14 mouse cellular contexts compared by ENCODE assay signal in the genomic region with DNA sequence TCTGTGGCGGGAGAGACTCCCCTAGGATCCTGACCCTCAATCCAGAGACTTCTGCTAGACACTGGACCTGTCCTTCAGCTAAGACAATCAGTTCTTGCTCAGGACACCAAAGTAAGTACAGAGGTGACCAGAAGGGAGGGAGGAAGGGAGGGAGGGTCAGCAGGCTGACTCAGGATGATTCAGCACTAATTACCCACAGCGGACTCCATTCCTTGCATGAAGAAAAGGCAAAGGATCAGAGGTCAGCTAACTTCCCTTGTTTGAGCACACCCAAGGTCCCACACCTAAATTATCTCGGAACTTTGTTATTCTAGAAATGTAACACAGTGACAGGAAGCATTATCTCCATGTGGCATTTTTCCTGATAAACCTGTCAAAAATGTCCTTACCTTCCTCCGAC. TPM values are rescaled to one million over a fixed set of nuclear protein-coding genes. Genes with fewer than 3 reads are reported as not detected.
DNase-seq lines count a peak whose midpoint lies in the region; ATAC-seq and TF ChIP-seq lines count a peak whose summit lies in the region.
"Had no signal": no experiment of that assay in that cellular context is flagged by ENCODE, and none has a peak within 500 bp of the region (broad histone marks: within the 10 kb centered on the region; RNA-seq: fewer than 3 reads in every experiment).

No protein-coding gene starts in this region.

- TF ChIP-seq CTCF in liver, postnatal 0 days (IDR thresholded peaks at IDR 0.05; ENCODE audit: low read depth), result no peak

- H3K4me3 ChIP-seq in liver, postnatal 0 days (ENCODE audit: low read depth, low read length), result no peak overlapping the region
- no peak overlapping the region for H3K4me3 ChIP-seq in intestine, embryonic 16.5 days (ENCODE audit: low read length)
- no peak overlapping the region for H3K4me3 ChIP-seq in stomach, embryonic 16.5 days (replicated peaks; ENCODE audit: low read length)

- H3K27ac ChIP-seq in liver, postnatal 0 days (ENCODE audit: low read depth), result no peak overlapping the region
- H3K27ac ChIP-seq in intestine, embryonic 16.5 days (ENCODE audit: low read length), result no peak overlapping the region
- no peak overlapping the region for H3K27ac ChIP-seq in stomach, embryonic 16.5 days (ENCODE audit: low read length)

- DNase-seq in liver (peak; percentile 51), R1 (ENCODE audit: low read depth, low spot score) (peak; percentile 82)
- no peak for DNase-seq in liver, postnatal 0 days
- no peak for DNase-seq in gastrocnemius, postnatal 25 days
- no peak for DNase-seq in urinary bladder, postnatal 10 days (ENCODE audit: low spot score)
- no peak for DNase-seq in layer of hippocampus, postnatal 25 days (ENCODE audit: extremely low spot score in 1 of 2, low spot score in 1 of 2)
- DNase-seq: cerebellum, postnatal 10 days; thymus, postnatal 25 days had no signal

- ATAC-seq in liver, postnatal 0 days, result no peak
- ATAC-seq in intestine, embryonic 16.5 days, result peak; percentile 60
- ATAC-seq in stomach, embryonic 16.5 days (ENCODE audit: insufficient read depth, low FRiP score), result 0 out of 2 replicates have a peak, but pooled peaks have one; percentile 25
- ATAC-seq: forebrain, embryonic 14.5 days; hindbrain, embryonic 16.5 days had no signal

- no peak overlapping the region for H3K4me2 ChIP-seq in liver, postnatal 0 days (ENCODE audit: low read depth, low read length)
- H3K4me2 ChIP-seq in intestine, embryonic 16.5 days (ENCODE audit: low read depth, low read length), result no peak overlapping the region
- no peak overlapping the region for H3K4me2 ChIP-seq in stomach, embryonic 16.5 days (ENCODE audit: low read depth, low read length)

- TF ChIP-seq EP300 in liver, postnatal 0 days (IDR thresholded peaks at IDR 0.05; ENCODE audit: low read depth), result no peak

- WGBS in liver, postnatal 0 days (ENCODE audit: insufficient replicate concordance), result 55% methylated on average over 4 of the region's 4 CpGs
- 70% methylated on average over 4 of the region's 4 CpGs for WGBS in intestine, embryonic 16.5 days
- 49% methylated on average over 4 of the region's 4 CpGs for WGBS in stomach, embryonic 16.5 days

- no peaks in the 10 kb centered on the region for H3K9me3 ChIP-seq in liver, postnatal 0 days (ENCODE audit: low read length)
- H3K9me3 ChIP-seq in intestine, embryonic 16.5 days (ENCODE audit: control insufficient read depth, low read length), result no peaks in the 10 kb centered on the region
- H3K9me3 ChIP-seq in stomach, embryonic 16.5 days (replicated peaks; ENCODE audit: control insufficient read depth, low read length), result no peaks in the 10 kb centered on the region

- H3K9ac ChIP-seq in liver, postnatal 0 days (replicated peaks), result no peak overlapping the region
- H3K9ac ChIP-seq in intestine, embryonic 16.5 days (ENCODE audit: low read depth, low read length), result no peak overlapping the region
- no peak overlapping the region for H3K9ac ChIP-seq in stomach, embryonic 16.5 days (ENCODE audit: low read length)

- peaks cover 4% of the 10 kb centered on the region; the same call in 1 of the 2 replicates for H3K4me1 ChIP-seq in liver, postnatal 0 days (ENCODE audit: insufficient read depth)
- H3K4me1 ChIP-seq in intestine, embryonic 16.5 days (ENCODE audit: control insufficient read depth, insufficient read depth, low read length), result no peaks in the 10 kb centered on the region
- H3K4me1 ChIP-seq in stomach, embryonic 16.5 days (ENCODE audit: control insufficient read depth, insufficient read depth, low read length), result no peaks in the 10 kb centered on the region

- H3K27me3 ChIP-seq in liver, postnatal 0 days (ENCODE audit: insufficient read depth, low read length), result no peaks in the 10 kb centered on the region
- no peaks in the 10 kb centered on the region for H3K27me3 ChIP-seq in intestine, embryonic 16.5 days (replicated peaks; ENCODE audit: control insufficient read depth, insufficient read depth, low read length)
- no peaks in the 10 kb centered on the region for H3K27me3 ChIP-seq in stomach, embryonic 16.5 days (ENCODE audit: control insufficient read depth, insufficient read depth, low read length)

- peaks cover 31% of the 10 kb centered on the region for H3K36me3 ChIP-seq in liver, postnatal 0 days (replicated peaks; ENCODE audit: insufficient read depth, low read length)
- H3K36me3 ChIP-seq in intestine, embryonic 16.5 days (ENCODE audit: control insufficient read depth, insufficient read depth, low read length), result no peaks in the 10 kb centered on the region; the same call in 1 of the 2 replicates
- no peaks in the 10 kb centered on the region for H3K36me3 ChIP-seq in stomach, embryonic 16.5 days (ENCODE audit: control insufficient read depth, insufficient read depth, low read length)

RNA-seq across cellular contexts. Expression of gene Cyp2ab1, which starts 46.5 kb away (rescaled TPM):
- not detected in 2 replicates for polyA plus RNA-seq in liver, postnatal 0 days (2015; fragmentation: Nextera tagmentation; extraction: Ambion mirVana)
- polyA plus RNA-seq in intestine, embryonic 16.5 days (2015; fragmentation: Nextera tagmentation; extraction: Ambion mirVana), result not detected in 2 replicates
- polyA plus RNA-seq in stomach, embryonic 16.5 days (2015; fragmentation: Nextera tagmentation; extraction: Ambion mirVana), result not detected in 2 replicates
- total RNA-seq in gastrocnemius, postnatal 25 days (2021), result under 1 TPM in 1 of 2 experiments, not detected in 1; 0.64 TPM
- not detected for total RNA-seq in layer of hippocampus, postnatal 25 days (2021)
- total RNA-seq: layer of hippocampus, adult 8-10 months; midbrain, postnatal 0 days had no signal
- polyA plus RNA-seq: forebrain, embryonic 14.5 days; hindbrain, embryonic 16.5 days; midbrain, postnatal 0 days had no signal

RNA-seq across cellular contexts. Expression of gene Abcc5, which starts 54.5 kb away (rescaled TPM):
- polyA plus RNA-seq in liver, postnatal 0 days (2015; fragmentation: Nextera tagmentation; extraction: Ambion mirVana), result 9.0 and 9.5 TPM in 2 replicates
- polyA plus RNA-seq in intestine, embryonic 16.5 days (2015; fragmentation: Nextera tagmentation; extraction: Ambion mirVana), result 28.0 and 31.0 TPM in 2 replicates
- polyA plus RNA-seq in stomach, embryonic 16.5 days (2015; fragmentation: Nextera tagmentation; extraction: Ambion mirVana), result 59.9 and 60.2 TPM in 2 replicates
- total RNA-seq in gastrocnemius, postnatal 25 days (2021), result 10 to 100 TPM; 51.1 to 53.5 TPM
- total RNA-seq in layer of hippocampus, postnatal 25 days (2021), result 100 to 1,000 TPM; 168 to 224 TPM

Comparison
In these comparisons a context has a peak if more than half of its experiments do, and no peak if none do; other contexts are left out.
1. DNase-seq: peak in liver (single experiment) and R1 (single experiment); none in liver, postnatal 0 days (single experiment), gastrocnemius, postnatal 25 days (single experiment), urinary bladder, postnatal 10 days (single experiment) and layer of hippocampus, postnatal 25 days (0 of 2).